Mouse (Mus musculus) lung, adult 18-20 months (tissue): ENCODE results near the gene Gjd2.

Experiments used
- DNase-seq, 2 experiments: peaks; one replicate each; pipeline ENCODE4 v3.0.0; 2022; ENCODE audit warnings: mixed read lengths in 2 of 2

The Gjd2 gene

DNA sequence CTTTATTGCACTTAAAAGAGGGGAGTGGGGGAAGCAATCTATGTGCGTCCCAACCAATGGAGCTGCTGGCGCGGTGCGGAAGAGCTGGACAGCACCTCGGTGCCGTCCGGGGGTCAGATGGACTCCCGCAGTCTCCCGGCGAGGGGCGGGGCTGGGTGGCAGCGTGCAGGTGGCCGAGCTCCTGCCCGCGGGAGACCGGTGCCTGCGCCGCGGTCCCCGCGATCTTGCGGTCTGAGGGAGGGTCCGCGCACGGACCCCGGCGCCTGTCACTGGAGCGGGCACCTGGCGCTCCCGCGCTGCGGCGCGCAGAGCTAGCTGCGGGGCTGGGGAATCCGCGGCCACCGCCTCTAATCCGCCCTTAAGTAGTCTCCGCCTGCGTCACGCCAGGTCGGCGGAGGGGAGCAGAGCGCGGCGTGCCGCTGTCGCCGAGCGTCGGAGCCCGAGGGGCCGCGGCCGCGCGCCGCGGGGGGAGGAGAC lies at the start of gene Gjd2:
TSS of gene Gjd2 (minus strand) at position 325 of the 477 bp plus-strand sequence.
- no peak for DNase-seq

DNA sequence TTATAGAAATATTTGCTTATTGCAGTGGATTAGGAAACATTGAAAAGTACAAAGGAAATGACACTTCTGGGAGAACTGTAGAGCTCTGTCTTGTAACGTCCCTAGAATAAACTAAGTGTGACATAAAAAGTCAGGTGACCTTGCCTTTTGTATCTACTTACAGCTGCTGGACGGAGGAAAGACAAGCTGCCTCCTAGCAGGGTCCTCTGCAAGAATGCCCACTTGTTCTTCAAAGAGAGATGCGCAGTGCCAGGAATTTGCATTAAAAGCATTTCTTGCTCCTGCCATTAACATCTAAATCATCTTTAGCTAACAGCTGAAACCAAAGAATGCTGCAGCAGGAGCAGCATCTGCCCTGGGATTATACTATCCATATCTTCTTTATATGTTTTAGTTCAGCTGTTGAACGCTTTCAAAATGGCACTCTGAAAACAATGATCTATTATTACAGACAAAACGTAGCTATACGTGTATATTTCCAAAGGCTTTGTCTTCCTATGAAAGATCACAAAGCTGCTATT lies 46.7 kb upstream of the Gjd2 start:
- DNase-seq: no peak

DNA sequence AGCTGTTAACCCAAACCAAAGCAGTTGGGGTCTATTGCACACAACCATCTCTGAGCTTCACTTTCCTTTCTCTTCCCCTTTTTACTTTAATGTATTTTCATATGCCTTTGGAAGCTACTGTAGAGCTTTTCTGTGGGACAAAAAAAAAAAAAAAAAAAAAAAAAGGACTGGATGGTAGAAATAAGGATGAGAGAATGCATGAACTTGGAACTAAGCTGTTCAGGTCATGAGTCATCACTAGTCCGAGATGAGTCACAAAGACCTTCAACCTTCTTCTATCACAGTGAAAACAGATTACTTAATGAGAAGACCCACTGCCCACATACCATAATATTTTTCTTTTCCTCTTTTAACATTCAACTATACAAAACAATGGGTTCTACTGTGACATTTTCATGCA lies 46.2 kb upstream of the Gjd2 start:
- DNase-seq: no peak

GRCm38 (mm10) chr2:114058226-114058796 lies 44.9 kb upstream of the Gjd2 start:
- DNase-seq: no peak

DNA sequence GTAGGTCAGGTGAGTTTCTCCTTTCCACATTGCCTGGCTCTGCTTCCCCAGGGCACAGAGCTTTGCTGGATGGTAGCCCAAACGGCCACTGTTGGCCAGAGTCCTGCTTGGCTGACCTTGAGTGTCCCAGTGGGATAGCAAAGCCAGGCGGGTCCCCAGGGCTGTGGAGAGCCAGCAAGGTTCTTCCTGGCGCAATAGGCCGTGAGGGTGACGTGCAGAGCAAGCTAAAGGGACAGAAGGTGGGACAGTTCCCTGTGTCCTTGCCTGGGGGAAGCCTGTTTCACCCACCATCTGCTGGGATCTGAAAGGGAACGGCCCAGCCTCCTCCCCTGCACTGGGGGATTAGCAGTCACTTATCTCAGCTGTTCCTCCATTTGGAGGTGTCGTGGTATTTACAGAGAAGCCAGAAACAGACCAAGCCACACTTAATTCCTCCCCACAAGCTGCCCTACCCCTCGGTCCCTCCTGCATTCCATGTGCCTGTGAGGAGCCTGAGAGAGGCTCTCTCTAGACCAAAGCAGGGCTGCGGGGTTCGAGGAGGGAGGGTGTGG lies 44.0 kb upstream of the Gjd2 start:
- no peak for DNase-seq

DNA sequence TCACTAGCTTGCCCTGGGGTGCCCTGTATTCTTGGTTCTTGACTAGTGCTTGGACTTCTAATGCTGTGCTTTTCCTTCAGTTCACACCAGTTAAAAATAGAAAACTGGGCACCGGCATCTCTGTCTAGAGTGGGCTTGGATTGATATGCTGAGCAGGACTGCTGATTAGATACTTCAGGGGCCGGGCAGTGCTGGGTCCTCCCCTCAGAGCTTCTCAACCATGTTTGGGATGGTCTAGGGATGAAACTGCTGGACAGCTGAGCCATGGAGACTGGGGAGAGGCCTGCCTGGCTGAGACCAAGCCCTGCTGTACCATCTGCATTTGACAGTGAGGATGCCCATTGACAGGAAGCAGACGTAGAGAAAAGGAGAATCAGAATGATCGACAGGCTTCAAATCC lies 40.7 kb upstream of the Gjd2 start:
- no peak for DNase-seq

DNA sequence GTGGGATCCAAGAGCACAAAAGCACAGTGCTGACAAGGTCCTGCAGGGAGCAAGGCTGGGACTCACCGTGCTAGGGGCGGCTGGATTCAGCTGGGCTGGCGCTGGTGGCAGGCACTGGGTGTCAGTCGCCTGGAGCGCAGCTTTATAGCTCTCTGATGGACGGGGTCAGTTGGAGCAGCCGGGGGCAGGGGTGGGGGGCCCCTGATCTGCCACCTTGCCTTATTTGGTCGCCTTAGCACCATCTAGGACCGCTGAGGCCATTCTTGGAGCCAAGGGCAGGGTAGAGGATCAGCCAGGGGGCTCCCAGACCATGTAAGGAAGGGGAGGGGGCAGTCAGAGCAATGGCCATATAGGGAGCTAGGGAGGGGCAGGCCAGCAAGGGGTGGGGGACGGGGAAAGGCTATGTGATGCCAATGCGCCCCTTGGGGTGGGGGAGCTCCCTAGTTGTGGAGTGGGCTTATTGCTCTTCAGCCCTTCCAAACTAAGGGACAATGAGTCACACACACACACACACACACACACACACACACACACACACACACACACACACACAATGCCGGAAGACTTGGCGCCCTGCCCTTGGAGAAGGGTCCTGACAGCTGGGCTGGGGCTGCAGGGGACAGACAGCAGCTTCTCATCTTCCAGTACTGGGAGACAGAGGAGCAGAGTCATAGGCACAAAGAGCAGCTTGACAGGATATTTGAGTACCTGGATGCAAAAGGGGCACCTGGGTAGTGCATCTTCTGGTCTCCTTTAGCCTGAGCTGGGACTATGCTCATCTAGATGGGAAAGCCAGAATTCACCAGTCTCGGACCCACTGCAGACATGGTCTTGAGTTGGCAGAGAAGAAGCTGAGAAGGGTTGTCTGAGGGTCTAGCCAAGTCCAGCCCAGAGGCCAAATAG lies 39.5 kb upstream of the Gjd2 start, which contains the start of gene Actc1:
TSS of gene Actc1 (minus strand) at position 853 of the 903 bp plus-strand sequence.
- DNase-seq: no peak

GRCm38 (mm10) chr2:114051871-114052241 lies 38.4 kb upstream of the Gjd2 start:
- DNase-seq: no peak

DNA sequence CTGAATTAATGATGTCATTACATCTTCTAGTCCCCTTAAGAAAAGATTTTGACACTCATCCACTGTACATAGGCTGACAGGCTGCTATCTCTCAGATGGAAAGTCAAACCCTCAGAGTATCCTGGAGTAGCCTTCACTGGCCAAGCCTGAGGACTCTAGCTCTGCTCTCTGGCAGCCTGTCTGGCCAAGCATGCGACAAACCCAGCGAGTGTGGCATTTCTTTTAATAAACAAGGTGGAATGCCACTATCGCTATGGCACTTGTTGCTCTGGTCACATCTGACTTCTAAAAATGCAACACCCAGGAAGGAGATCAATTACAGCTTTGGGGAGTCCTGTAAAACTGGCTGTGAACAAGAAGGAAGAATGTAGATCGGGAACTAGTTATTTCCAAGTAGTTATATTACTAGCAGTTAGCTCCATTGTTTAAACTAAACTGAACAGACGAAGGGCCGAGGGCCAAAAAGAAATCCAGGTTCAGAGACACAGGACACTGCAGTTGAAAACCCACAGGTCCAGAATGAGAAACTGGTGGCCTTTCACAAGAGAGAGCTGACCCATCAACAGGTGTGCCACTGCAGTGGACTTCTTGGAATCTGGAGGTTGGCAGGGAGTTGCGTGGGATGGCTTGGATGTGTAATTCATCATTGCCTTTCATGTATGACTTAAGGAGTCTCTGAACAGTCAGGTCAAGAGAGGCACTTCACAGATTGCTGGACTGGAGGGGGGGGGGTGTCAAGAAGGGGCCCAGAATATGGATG lies 37.9 kb upstream of the Gjd2 start:
- DNase-seq: no peak

DNA sequence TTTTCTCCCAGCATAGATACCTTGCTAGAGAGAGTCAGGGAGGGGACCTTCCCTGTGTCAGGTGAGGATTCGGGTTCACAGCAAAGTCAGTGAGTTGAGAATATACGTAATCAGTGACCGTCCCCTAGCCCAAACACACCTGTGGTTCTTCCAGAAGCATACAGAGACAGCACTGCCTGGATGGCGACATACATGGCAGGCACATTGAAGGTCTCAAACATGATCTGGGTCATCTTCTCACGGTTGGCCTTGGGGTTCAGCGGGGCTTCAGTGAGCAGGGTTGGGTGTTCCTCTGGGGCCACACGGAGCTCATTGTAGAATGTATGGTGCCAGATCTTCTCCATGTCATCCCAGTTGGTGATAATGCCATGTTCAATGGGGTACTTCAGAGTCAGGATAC lies 36.7 kb upstream of the Gjd2 start:
- DNase-seq: no peak

- DNase-seq: no peak
Measured at GRCm38 (mm10) chr2:114049372-114049771, 36.0 kb upstream of the Gjd2 start.

DNA sequence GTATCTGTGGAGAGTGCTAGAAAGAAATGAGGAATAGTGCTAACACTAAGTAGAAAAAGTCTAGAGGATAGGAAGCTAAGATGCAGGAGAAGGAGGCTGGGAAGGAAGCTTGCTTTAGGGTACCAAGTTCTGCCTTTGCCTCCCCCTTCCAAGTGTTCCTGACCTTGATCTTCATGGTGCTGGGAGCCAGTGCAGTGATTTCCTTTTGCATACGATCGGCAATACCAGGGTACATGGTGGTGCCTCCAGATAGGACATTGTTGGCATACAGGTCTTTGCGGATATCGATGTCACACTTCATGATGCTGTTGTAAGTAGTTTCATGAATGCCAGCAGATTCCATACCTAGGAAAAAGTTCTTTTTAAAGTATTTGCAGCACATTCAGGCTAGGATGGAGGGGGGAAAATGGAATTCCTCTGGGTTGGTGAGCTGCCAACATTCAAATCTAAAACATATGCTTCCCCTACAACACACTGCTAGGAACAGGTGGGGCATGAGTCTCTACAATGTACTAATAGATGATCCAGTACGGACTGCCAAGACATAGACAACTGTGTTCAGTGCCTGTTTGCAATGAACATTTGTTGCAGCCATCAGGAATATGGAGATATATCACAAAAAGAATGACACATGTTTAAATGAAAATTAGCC lies 34.7 kb upstream of the Gjd2 start:
- DNase-seq: no peak

GRCm38 (mm10) chr2:114046151-114046664 lies 32.8 kb upstream of the Gjd2 start:
- no peak for DNase-seq

DNA sequence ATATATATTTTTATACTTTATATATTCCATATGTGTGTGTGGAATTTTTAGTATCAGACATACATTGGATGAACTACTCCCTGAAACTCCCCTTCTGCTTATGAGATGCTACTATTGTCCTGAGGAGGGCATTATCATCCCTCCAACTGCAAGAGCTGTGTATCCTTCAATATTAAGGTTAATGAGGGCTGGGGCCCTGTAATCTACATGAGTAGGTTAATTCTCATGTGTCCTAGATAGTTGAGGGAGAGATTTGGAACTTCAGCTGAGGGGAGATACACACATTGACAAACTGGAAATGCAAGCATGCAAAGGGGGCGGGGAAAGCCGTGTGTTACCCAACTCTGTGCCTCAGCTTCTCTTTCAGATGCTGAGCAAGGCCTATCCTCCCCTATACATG lies 24.5 kb upstream of the Gjd2 start:
- DNase-seq: no peak

GRCm38 (mm10) chr2:114032259-114032658 lies 18.8 kb upstream of the Gjd2 start:
- no peak for DNase-seq

- no peak for DNase-seq
Measured at GRCm38 (mm10) chr2:114023383-114023782, 10.0 kb upstream of the Gjd2 start.

DNA sequence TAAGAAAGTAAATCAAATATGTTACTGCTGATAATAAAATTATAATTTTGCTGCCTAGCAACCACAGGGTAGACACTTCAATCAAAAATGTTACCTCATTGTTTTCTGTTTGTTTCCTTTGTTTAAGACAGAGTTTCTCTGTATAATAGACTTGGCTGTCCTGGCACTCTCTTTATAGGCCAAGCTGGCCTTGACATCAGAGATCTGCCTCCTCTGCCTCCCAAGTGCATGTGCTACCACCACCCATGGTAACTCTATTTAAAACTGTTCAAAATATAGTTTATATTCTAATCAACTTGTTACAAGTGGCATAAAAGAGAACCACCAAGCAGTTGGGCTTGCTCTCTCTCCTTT lies 6.8 kb upstream of the Gjd2 start:
- DNase-seq: no peak

DNA sequence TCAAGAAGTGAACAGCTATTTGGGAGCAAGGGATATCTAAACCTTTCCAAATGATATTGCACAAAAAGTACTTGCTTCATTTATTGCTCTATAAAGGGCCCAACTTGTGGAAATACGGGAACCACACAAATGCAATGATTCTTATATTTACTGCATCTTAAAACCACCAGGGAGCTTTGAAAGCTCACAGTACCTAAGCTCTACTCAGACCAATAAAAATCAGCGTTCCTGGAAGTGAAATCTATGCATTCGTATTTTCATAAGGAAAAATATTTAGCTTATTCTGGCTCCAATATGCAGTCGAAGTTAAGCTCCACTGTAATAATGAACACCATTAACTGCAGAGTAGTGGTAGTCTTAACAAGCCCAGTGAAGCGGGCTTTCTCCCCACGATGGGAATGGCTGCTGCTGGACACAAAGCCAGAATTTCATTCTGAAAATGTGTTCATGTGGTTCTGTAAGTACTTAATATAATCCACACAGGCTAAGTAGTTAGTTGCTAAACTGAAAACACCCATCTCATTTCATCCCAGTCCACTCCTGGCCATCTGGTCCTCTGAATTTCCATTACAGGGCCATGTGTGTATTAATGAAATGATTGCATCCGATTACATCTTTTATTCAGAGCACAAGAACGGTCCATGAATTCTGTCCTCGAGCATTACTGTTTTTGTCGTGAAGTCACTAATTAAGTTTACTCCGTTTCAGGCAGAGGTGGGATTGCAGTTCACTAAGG lies 6.2 kb upstream of the Gjd2 start:
- DNase-seq: no peak

GRCm38 (mm10) chr2:114018136-114018535 lies 4.7 kb upstream of the Gjd2 start:
- no peak for DNase-seq

- no peak for DNase-seq
Measured at GRCm38 (mm10) chr2:114014839-114015238, 1.4 kb upstream of the Gjd2 start.

- DNase-seq: no peak
Measured at GRCm38 (mm10) chr2:114013846-114014245, 427 bp upstream of the Gjd2 start.
